Mouse (Mus musculus): ENCODE data around the gene Plekhb2. TPM values are rescaled to one million over a fixed set of nuclear protein-coding genes. Genes with fewer than 3 reads are reported as not detected.
A peak's percentile ranks its signal among the peaks of the same experiment; 100 is the strongest.

Gene Plekhb2
- 9.7 and 11.5 TPM in 2 replicates for polyA plus RNA-seq (2015; fragmentation: Nextera tagmentation; extraction: Ambion mirVana)

DNA sequence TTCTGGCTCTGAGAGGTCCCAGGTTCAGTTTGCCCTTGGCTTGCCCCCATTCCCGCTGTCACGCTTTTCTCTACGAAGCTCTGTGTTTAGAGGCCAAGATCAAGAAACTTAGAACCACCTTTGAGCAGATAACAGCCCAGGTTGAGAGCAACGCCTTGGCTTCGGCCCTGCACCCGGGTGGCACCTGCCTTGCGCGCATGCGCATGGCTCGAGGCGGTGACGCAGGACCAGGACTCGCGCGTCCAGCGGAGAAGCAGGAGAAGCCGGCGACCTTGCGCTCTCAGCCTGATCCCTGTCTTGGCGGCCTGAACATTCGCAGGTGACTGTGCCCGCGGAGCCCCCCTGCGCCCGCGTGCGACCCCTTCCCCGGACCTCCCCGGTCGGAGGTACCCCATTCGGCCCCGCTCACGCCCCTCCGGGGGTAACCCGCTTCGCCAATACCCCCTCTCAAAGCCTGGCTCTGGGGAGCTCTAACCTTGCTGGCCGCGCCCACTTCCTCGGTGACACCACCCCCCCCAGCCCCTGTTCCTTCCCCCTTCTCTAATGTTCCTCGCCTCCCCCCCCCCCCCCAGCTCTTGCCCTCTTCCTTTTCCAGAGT, at the start of gene Plekhb2:
Gene Plekhb2, plus strand, starts transcription at position 232 of the 598 bp plus-strand sequence.
- peak within 1 kb of the TSS; percentile 82 for H3K9ac ChIP-seq
- no peaks in the 10 kb centered on the region for H3K36me3 ChIP-seq
- H3K27me3 ChIP-seq = no peaks in the 10 kb centered on the region
- DNase-seq = peak; percentile 75
- under 1% methylated on average over 40 of the region's 40 CpGs for WGBS (ENCODE audit: insufficient replicate concordance)
- peak within 1 kb of the TSS; percentile 92 for H3K4me2 ChIP-seq
- H3K4me1 ChIP-seq (replicated peaks) = peaks cover 23% of the 10 kb centered on the region
- no peaks in the 10 kb centered on the region for H3K9me3 ChIP-seq (replicated peaks)
- peak; percentile 91 for ATAC-seq (ENCODE audit: low read depth)
- H3K27ac ChIP-seq = no peak within 1 kb of the TSS
- peak within 1 kb of the TSS; percentile 72 for H3K4me3 ChIP-seq (replicated peaks)

DNA sequence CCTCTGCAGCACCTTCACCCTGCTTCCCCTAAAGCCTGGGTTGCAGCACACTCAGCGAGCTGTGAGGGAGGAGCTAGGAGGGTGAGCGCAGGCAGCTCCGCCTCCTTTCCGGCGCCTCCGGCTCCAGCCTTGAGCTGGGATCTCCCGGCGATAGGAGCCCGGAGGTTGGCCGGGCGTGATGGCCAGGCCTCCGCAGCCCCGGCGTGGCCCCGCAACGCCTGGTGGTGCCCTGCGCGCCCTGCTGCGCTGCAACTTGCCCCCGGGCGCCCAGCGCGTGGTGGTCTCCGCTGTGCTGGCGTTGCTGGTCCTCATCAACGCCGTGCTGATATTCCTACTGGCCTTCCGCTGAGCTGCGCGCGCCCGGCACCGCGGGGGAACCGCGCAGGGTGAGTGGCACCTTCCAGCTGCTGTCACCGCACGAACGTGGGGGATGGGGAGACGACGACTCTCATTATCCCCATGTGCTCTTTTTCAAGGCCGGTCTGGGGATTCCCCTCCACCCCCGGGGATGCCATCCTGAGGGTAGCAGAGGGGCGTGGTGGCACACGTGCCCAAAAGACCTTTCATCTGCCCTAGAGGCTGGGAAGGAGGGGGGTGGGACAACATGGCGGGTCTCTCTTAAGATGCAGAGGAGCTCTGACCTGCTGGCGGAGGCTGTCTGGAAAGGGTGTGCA, 48.0 kb upstream of the Plekhb2 start:
- DNase-seq = peak; percentile 48
- ATAC-seq (ENCODE audit: low read depth) = peak; percentile 81
- H3K27ac ChIP-seq = no peak overlapping the region

DNA sequence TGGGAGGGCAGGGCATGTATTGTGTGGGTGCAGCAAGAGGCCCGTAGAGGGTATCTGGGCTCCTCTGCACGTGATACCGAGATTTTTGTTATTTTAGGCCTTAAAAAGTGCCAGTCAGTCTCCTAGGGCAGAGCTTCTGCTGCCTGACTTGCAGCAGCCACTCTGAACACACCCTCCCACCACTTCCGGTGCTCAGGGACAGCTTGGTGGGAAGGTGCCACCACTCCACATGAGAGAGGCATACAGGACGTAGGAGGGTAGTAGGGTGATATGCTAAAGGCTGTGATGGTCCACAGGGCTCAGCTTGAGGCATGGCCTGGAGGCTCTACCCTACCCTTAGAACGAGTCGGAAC, 47.5 kb upstream of the Plekhb2 start:
- H3K27ac ChIP-seq = no peak overlapping the region
- peaks cover 28% of the 10 kb centered on the region for H3K4me1 ChIP-seq (replicated peaks)
- peak overlapping the region; percentile 66; the same call in 1 of the 2 replicates for H3K9ac ChIP-seq
- no peaks in the 10 kb centered on the region; the same call in 1 of the 2 replicates for H3K27me3 ChIP-seq
- peak overlapping the region; percentile 64 for H3K4me3 ChIP-seq (replicated peaks)
- H3K9me3 ChIP-seq (replicated peaks) = no peaks in the 10 kb centered on the region
- WGBS (ENCODE audit: insufficient replicate concordance) = 18% methylated on average over 7 of the region's 7 CpGs
- DNase-seq (no peak), ATAC-seq (ENCODE audit: low read depth) (peak; percentile 18; the same call in 1 of the 2 replicates)
- H3K4me2 ChIP-seq = peak overlapping the region; percentile 87
- no peaks in the 10 kb centered on the region for H3K36me3 ChIP-seq

More for the DNA sequence above, 48.0 kb upstream of the Plekhb2 start:
- peak overlapping the region; percentile 64 for H3K4me3 ChIP-seq (replicated peaks)
- no peaks in the 10 kb centered on the region for H3K9me3 ChIP-seq (replicated peaks)
- peak overlapping the region; percentile 66 for H3K9ac ChIP-seq
- no peaks in the 10 kb centered on the region for H3K36me3 ChIP-seq
- H3K4me1 ChIP-seq (replicated peaks) = peaks cover 28% of the 10 kb centered on the region
- WGBS (ENCODE audit: insufficient replicate concordance) = under 1% methylated on average over 47 of the region's 47 CpGs
- peak overlapping the region; percentile 87 for H3K4me2 ChIP-seq
- no peaks in the 10 kb centered on the region; the same call in 1 of the 2 replicates for H3K27me3 ChIP-seq

DNA sequence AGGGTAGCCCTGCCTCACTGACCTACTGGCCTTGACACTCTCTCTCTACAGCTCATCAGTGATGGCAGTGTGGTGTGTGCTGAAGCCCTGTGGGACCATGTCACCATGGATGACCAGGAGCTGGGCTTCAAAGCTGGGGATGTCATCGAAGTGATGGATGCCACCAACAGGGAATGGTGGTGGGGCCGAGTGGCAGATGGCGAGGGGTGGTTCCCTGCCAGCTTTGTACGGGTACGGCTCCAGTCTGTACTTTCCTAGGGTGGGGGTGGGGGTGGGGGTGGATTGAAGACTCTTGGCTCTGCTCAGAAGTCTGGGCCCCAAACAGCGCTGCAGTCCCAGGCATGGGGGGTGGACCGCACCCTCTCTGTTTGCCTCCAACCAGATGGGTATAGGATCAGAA, 44.9 kb upstream of the Plekhb2 start:
- Histone ChIP-seq H3K27ac (no peak overlapping the region), H3K36me3 (peaks cover 8% of the 10 kb centered on the region; the same call in 1 of the 2 replicates), H3K9ac (no peak overlapping the region), H3K27me3 (no peaks in the 10 kb centered on the region; the same call in 1 of the 2 replicates), H3K4me3 (replicated peaks) (no peak overlapping the region), H3K4me2 (no peak overlapping the region), H3K4me1 (replicated peaks) (peaks cover 24% of the 10 kb centered on the region), H3K9me3 (replicated peaks) (no peaks in the 10 kb centered on the region)
- 80% methylated on average over 7 of the region's 7 CpGs for WGBS (ENCODE audit: insufficient replicate concordance)
- no peak for ATAC-seq (ENCODE audit: low read depth)
- DNase-seq = no peak

DNA sequence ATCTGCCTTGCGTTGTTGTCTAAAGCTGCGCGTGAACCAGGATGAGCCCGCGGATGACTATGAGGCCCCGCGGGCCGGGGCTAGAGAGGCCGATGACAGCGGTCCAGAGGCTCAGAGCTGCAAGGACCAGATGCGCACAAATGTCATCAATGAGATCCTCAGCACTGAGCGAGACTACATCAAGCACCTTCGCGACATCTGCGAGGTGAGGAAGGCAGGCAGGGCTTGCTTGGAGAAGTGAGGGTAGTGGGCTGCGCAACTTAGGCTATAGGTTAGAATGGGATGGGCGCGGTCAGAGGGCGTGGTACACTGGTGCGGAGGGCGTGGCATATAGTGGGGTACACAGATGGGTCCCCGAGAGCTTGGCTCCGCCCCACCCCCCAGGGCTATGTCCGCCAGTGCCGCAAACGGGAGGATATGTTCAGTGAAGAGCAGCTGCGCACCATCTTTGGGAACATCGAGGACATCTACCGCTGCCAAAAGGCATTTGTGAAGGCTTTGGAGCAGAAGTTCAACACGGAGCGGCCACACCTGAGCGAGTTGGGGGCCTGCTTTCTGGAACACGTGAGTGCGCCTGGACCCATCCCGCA, 43.8 kb upstream of the Plekhb2 start:
- Histone ChIP-seq H3K36me3 (peaks cover 18% of the 10 kb centered on the region), H3K4me3 (replicated peaks) (no peak overlapping the region), H3K27ac (no peak overlapping the region), H3K9ac (no peak overlapping the region), H3K4me2 (no peak overlapping the region), H3K4me1 (replicated peaks) (peaks cover 24% of the 10 kb centered on the region), H3K27me3 (no peaks in the 10 kb centered on the region; the same call in 1 of the 2 replicates), H3K9me3 (replicated peaks) (no peaks in the 10 kb centered on the region)
- no peak for DNase-seq
- no peak; the same call in 1 of the 2 replicates for ATAC-seq (ENCODE audit: low read depth)
- 36% methylated on average over 35 of the region's 35 CpGs for WGBS (ENCODE audit: insufficient replicate concordance)

DNA sequence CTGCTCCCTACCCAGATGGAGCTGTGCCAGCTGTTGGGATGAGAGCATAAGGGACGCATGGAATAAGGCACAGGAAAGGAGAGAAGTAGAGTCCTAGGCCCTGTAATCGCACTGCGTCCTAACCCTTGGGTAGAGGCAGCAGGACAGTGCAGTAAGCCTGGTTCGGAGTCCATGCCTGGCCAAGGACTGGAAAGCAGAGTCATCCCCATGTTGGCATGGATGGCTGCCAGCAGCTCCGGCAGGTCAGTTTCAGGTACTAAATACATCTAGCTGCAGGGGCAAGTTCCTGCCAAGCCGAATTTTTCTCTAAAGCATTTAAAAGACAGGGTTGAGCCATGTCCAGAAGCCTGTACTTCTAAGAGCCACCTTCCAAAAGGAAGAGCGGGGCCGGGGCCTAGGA, 41.3 kb upstream of the Plekhb2 start:
- H3K27me3 ChIP-seq = no peaks in the 10 kb centered on the region; the same call in 1 of the 2 replicates
- DNase-seq (no peak), ATAC-seq (ENCODE audit: low read depth) (no peak)
- H3K9me3 ChIP-seq (replicated peaks) = no peaks in the 10 kb centered on the region
- 81% methylated on average over 8 of the region's 8 CpGs for WGBS (ENCODE audit: insufficient replicate concordance)
- no peak overlapping the region for H3K9ac ChIP-seq
- H3K4me2 ChIP-seq = no peak overlapping the region
- peaks cover 42% of the 10 kb centered on the region for H3K36me3 ChIP-seq
- no peak overlapping the region for H3K4me3 ChIP-seq (replicated peaks)
- no peak overlapping the region for H3K27ac ChIP-seq
- H3K4me1 ChIP-seq (replicated peaks) = peaks cover 7% of the 10 kb centered on the region

DNA sequence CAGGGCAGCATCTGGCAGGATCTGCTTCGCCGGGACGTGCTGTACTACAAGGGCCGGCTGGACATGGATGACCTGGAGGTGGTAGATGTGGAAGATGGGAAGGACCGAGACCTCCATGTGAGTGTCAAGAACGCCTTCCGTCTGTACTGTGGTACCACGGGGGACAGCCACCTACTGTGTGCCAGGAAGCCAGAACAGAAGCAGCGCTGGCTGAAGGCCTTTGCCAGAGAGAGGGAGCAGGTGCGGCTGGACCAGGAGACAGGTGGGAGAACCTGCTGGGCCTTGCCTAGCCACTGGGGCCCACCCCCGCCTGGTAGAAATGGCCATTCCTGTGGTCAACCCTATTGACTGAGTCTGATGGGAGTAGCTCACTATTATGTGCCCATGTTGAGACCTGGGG, 39.5 kb upstream of the Plekhb2 start:
- Histone ChIP-seq H3K4me1 (replicated peaks) (peaks cover 7% of the 10 kb centered on the region), H3K4me3 (replicated peaks) (no peak overlapping the region), H3K9ac (no peak overlapping the region), H3K4me2 (no peak overlapping the region), H3K27ac (no peak overlapping the region), H3K36me3 (peaks cover 60% of the 10 kb centered on the region), H3K27me3 (no peaks in the 10 kb centered on the region; the same call in 1 of the 2 replicates), H3K9me3 (replicated peaks) (no peaks in the 10 kb centered on the region)
- no peak for ATAC-seq (ENCODE audit: low read depth)
- WGBS (ENCODE audit: insufficient replicate concordance) = 85% methylated on average over 11 of the region's 11 CpGs
- no peak for DNase-seq

DNA sequence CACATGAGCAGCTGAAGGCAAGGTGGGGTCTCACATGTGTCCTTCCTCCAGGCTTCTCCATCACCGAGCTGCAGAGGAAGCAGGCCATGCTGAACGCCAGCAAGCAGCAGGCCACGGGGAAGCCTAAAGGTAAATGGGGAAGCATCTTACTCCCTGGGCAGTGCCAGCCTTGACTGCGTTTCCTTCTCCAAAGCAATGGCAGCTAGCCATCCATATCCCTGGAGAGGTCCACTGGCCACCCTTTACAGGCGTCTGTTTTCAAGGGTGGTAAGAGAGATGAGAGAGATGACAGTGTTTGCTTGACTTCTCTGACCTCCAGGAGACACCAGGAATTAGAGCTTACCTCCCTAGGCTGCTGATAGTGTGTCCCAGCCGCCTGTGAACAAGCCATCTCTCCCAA, 38.7 kb upstream of the Plekhb2 start:
- WGBS (ENCODE audit: insufficient replicate concordance) = 68% methylated on average over 6 of the region's 6 CpGs
- no peak overlapping the region for H3K27ac ChIP-seq
- H3K4me2 ChIP-seq = no peak overlapping the region
- ATAC-seq (ENCODE audit: low read depth) = no peak
- no peaks in the 10 kb centered on the region; the same call in 1 of the 2 replicates for H3K27me3 ChIP-seq
- peaks cover 4% of the 10 kb centered on the region for H3K4me1 ChIP-seq (replicated peaks)
- no peak overlapping the region for H3K4me3 ChIP-seq (replicated peaks)
- peaks cover 68% of the 10 kb centered on the region for H3K36me3 ChIP-seq
- H3K9me3 ChIP-seq (replicated peaks) = no peaks in the 10 kb centered on the region
- no peak for DNase-seq
- no peak overlapping the region for H3K9ac ChIP-seq

DNA sequence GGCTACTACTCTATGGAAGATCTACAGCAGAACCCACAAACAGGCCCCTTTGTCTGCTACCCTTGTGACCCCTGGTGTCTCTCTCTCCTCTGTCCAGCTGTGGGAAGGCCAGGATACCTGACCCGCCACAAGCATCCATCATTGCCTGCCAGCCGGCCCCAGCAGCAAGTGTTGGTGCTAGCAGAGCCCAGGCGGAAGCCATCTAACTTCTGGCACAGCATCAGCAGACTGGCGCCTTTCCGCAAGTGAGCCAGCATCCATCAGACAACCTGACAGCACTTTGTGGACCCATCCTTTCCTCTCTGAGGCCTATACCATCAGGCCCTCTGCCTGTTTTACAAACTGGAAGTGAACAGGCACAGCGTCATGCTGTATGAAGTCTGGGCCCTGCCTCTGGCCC, 38.2 kb upstream of the Plekhb2 start:
- H3K4me3 ChIP-seq (replicated peaks) = no peak overlapping the region
- H3K4me1 ChIP-seq (replicated peaks) = no peaks in the 10 kb centered on the region
- H3K9ac ChIP-seq = no peak overlapping the region
- no peak overlapping the region for H3K4me2 ChIP-seq
- H3K27me3 ChIP-seq = no peaks in the 10 kb centered on the region
- H3K36me3 ChIP-seq = peaks cover 73% of the 10 kb centered on the region
- no peak for DNase-seq
- no peaks in the 10 kb centered on the region for H3K9me3 ChIP-seq (replicated peaks)
- 79% methylated on average over 6 of the region's 6 CpGs for WGBS (ENCODE audit: insufficient replicate concordance)
- H3K27ac ChIP-seq = no peak overlapping the region
- ATAC-seq (ENCODE audit: low read depth) = no peak

DNA sequence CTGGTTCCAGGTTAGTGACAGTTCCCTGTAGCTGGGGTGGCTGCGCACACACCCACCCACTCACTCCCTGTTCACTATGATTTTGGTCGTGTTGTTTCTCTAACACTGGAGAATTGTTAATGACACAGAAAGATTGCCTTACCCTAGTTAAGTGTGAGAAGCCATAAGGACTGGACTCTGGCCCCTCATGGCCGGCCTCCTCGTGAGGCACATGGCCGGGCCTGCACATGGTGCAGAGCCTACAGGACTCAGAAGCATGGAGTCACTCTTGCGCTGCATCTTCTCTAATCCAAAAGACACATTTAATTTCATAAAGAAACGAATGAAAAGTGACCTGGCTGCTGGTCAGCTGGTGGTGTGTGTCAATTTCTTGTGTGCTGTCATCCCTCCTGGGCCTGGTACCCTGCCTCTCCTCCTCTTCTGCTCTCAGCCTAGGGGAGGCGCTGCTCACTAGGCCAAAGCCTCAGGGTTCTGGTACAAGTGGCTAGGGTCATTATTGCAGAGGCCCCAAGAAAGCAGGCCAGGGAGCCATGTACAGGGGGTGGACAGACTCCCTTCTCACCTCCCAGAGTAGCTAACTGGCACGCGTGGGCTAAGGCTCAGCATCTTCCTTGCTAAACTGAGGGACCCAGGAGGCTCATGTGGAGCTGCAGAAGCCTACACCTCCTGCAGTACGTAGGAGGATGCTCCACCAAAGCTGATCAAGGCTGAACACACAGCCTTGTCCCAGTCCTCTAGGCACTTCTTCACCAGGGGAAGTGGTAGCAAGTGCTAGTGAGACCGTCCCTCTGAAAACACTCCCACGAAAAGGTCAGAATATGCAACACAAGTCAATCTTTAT, 37.1 kb upstream of the Plekhb2 start:
- H3K4me3 ChIP-seq (replicated peaks) = no peak overlapping the region
- DNase-seq (no peak), ATAC-seq (ENCODE audit: low read depth) (no peak)
- WGBS (ENCODE audit: insufficient replicate concordance) = 84% methylated on average over 13 of the region's 13 CpGs
- no peaks in the 10 kb centered on the region for H3K4me1 ChIP-seq (replicated peaks)
- no peak overlapping the region for H3K27ac ChIP-seq
- peaks cover 84% of the 10 kb centered on the region for H3K36me3 ChIP-seq
- no peaks in the 10 kb centered on the region for H3K27me3 ChIP-seq
- no peak overlapping the region for H3K4me2 ChIP-seq
- no peak overlapping the region for H3K9ac ChIP-seq
- no peaks in the 10 kb centered on the region for H3K9me3 ChIP-seq (replicated peaks)

DNA sequence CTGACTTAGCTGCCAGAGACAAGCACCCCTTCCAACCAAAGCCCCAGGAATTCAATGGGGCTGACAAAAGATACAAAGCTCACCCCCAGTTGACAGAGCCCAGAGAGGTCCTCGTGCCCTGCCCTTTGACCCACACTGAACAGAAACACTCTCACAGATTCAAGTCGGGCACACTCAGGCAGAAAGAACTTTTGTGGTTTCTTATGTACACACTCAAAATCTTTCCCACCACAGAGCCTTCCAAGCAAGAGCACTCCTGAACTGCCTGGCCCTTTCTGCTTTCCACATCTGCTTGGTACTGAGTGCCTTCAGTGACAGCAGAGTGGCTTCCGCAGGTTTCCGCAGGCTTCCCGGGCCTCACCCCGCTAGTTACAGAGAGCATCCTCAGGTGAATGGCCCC, 33.9 kb upstream of the Plekhb2 start:
- WGBS (ENCODE audit: insufficient replicate concordance) = 81% methylated on average over 6 of the region's 6 CpGs
- no peaks in the 10 kb centered on the region for H3K9me3 ChIP-seq (replicated peaks)
- H3K4me1 ChIP-seq (replicated peaks) = no peaks in the 10 kb centered on the region
- H3K36me3 ChIP-seq = peaks cover 99% of the 10 kb centered on the region
- H3K4me3 ChIP-seq (replicated peaks) = no peak overlapping the region
- H3K27ac ChIP-seq = no peak overlapping the region
- no peaks in the 10 kb centered on the region for H3K27me3 ChIP-seq
- no peak for ATAC-seq (ENCODE audit: low read depth)
- no peak for DNase-seq
- no peak overlapping the region for H3K9ac ChIP-seq
- no peak overlapping the region for H3K4me2 ChIP-seq
